Mouse (Mus musculus) kidney, postnatal 0 days (tissue): Measurements from ENCODE around the gene Ghitm. TPM values are rescaled to one million over a fixed set of nuclear protein-coding genes. Genes with fewer than 3 reads are reported as not detected.
A peak's percentile ranks its signal among the peaks of the same experiment; 100 is the strongest.

Experiments used
- ATAC-seq: fragments of 200-750 bp; cut with Nextera tagmentation; replicated peaks from 2 replicates; pipeline ENCODE4 v1.8.0; 2017; ENCODE audit warnings: low read depth, moderate number of reproducible peaks, moderate TSS enrichment, moderate library complexity; ENCODE audit not compliant: low FRiP score
- DNase-seq: peaks from one replicate; pipeline ENCODE4 v3.0.0-alpha.2; 2016; ENCODE audit warnings: low spot score
- H3K27ac ChIP-seq: fragments of 300-500 bp; sonication (generic); 2 replicates; pipeline ENCODE4 v1.5.1; 2014; ENCODE audit warnings: mild to moderate bottlenecking
- H3K27me3 ChIP-seq: fragments of 300-500 bp; sonication (generic); 2 replicates; pipeline ENCODE4 v1.6.1; 2014; ENCODE audit warnings: low read length, mixed read lengths; ENCODE audit not compliant: insufficient read depth
- H3K36me3 ChIP-seq: fragments of 300-500 bp; sonication (generic); 2 replicates; pipeline ENCODE4 v1.6.1; 2014; ENCODE audit warnings: low read length, mixed read lengths; ENCODE audit not compliant: insufficient read depth
- H3K4me1 ChIP-seq: fragments of 300-500 bp; sonication (generic); replicated peaks from 2 replicates; pipeline ENCODE4 v1.6.1; 2014; ENCODE audit warnings: antibody characterized with exemption, low read length, mixed read lengths; ENCODE audit not compliant: insufficient read depth
- H3K4me2 ChIP-seq: fragments of 300-500 bp; sonication (generic); 2 replicates; pipeline ENCODE4 v1.6.1; 2014; ENCODE audit warnings: mild to moderate bottlenecking, low read length, moderate library complexity, mixed read lengths
- H3K4me3 ChIP-seq: fragments of 300-500 bp; sonication (generic); replicated peaks from 2 replicates; pipeline ENCODE4 v1.5.1; 2014; ENCODE audit warnings: low read depth, low read length
- H3K9ac ChIP-seq: fragments of 300-500 bp; sonication (generic); 2 replicates; pipeline ENCODE4 v1.6.1; 2014; ENCODE audit warnings: low read depth, low read length
- H3K9me3 ChIP-seq: fragments of 300-500 bp; sonication (generic); replicated peaks from 2 replicates; pipeline ENCODE4 v1.6.1; 2016; ENCODE audit warnings: low read length, inconsistent platforms, mixed read lengths
- CTCF ChIP-seq: IDR thresholded peaks from 2 replicates; pipeline ENCODE4 v1.5.1; 2016; ENCODE audit warnings: antibody characterized with exemption, low read depth, mild to moderate bottlenecking, moderate library complexity
- WGBS: fragments of 180-500 bp; shearing (Covaris S2); extraction: QIAGEN DNeasy Blood & Tissue Kit; methylation state at CpG from one replicate; pipeline ENCODE4 v1.1.7; 2014; 5-methylcytosine and 5-hydroxymethylcytosine counted together
- polyA plus RNA-seq: library from polyadenylated mRNA; unstranded; fragments of >200 nt; fragmentation: Nextera tagmentation; extraction: Ambion mirVana; gene quantifications from 2 replicates; pipeline ENCODE4 v1.2.1, GENCODE M21; 2015

Gene Ghitm
- polyA plus RNA-seq, 1 experiment from 2014 or later: 267 TPM

DNA sequence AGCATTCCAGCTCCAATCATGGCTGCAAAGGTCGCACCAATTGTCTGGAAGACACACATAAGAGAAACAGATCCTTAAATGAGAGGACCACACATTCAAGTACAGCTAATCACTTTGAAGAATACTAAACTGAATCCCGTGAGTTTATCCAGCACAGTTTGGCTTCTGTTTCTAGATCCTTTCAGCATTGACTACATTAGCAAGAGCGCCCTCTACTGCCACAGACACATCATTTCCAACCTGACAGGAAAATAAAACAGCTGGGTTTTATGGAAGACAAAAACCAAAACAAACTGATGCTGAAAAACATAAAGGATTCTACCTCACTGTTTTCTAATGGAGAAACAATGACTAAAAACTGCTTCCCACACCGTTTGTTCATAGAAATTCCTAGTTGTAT lies 7.4 kb downstream of the Ghitm start:
- 43% methylated on average over 4 of the region's 4 CpGs for WGBS
- Histone ChIP-seq H3K36me3 (peaks cover 47% of the 10 kb centered on the region), H3K27me3 (no peaks in the 10 kb centered on the region), H3K9ac (no peak overlapping the region), H3K4me2 (no peak overlapping the region), H3K9me3 (no peaks in the 10 kb centered on the region), H3K4me1 (no peaks in the 10 kb centered on the region), H3K4me3 (no peak overlapping the region), H3K27ac (no peak overlapping the region)
- peak; percentile 76 for TF ChIP-seq CTCF
- ATAC-seq (no peak), DNase-seq (peak; percentile 89)

DNA sequence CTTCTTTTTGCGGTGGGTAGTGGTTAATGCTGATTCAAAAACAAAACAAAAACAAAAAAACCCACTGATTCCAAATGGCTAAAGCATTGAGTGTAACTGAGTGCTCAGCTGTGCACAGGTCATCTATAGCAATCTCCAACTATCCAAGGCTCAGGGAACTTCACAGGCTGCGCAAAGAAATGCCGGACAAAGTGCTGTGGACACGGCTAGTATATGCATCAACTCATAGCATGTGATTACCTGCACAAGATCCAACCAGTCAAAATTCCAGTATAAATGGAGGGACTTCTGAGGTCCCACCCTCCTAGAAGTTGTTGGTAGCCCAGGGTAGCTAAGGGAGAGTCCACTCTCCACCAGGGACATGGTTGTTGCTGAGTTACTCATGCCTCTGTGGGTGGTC lies 15.8 kb downstream of the Ghitm start:
- 95% methylated on average over 4 of the region's 4 CpGs for WGBS
- no peak overlapping the region for H3K4me2 ChIP-seq
- 0 out of 2 replicates have a peak, but pooled peaks cover 18% of the 10 kb centered on the region for H3K36me3 ChIP-seq
- ATAC-seq (no peak), DNase-seq (no peak)
- no peak for TF ChIP-seq CTCF
- H3K27me3 ChIP-seq: no peaks in the 10 kb centered on the region
- no peak overlapping the region for H3K9ac ChIP-seq
- no peaks in the 10 kb centered on the region for H3K9me3 ChIP-seq
- no peak overlapping the region for H3K27ac ChIP-seq
- H3K4me3 ChIP-seq: no peak overlapping the region
- H3K4me1 ChIP-seq: no peaks in the 10 kb centered on the region

DNA sequence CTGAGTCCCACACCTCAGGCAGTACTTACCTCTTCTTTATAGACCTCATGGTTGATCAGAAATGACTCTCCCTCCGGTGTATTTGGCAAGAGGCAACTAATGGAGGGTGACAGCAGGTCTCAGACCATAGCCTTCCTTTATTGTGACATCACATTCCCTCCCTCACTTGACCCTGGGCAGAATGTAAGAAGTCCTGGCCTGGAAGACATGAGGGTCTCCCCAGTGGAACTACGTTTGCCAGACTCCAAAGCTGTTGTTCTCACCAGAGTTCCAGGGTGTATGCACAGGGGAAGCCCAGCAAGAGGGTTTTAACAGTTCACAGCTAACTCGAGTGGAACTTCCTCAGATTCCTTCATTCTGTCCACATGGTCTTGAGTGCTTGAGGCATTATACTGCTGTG lies 21.1 kb downstream of the Ghitm start, which contains the start of gene 2610528A11Rik:
Gene 2610528A11Rik (minus strand): TSS at position 101 of the 400 bp plus-strand sequence.
- no peak within 1 kb of the TSS for H3K4me3 ChIP-seq
- no peaks in the 10 kb centered on the region for H3K27me3 ChIP-seq
- H3K9ac ChIP-seq: no peak within 1 kb of the TSS
- no peak within 1 kb of the TSS for H3K27ac ChIP-seq
- no peaks in the 10 kb centered on the region for H3K9me3 ChIP-seq
- ATAC-seq: no peak
- no peak for DNase-seq
- H3K4me1 ChIP-seq: no peaks in the 10 kb centered on the region
- H3K36me3 ChIP-seq: 0 out of 2 replicates have a peak, but pooled peaks cover 2% of the 10 kb centered on the region
- TF ChIP-seq CTCF: no peak
- 48% methylated on average over 3 of the region's 3 CpGs for WGBS
- H3K4me2 ChIP-seq: no peak within 1 kb of the TSS

GRCm38 (mm10) chr14:37112931-37113330 lies 22.1 kb downstream of the Ghitm start:
- Histone ChIP-seq H3K36me3 (no peaks in the 10 kb centered on the region), H3K9ac (no peak overlapping the region), H3K4me3 (no peak overlapping the region), H3K9me3 (no peaks in the 10 kb centered on the region), H3K4me1 (no peaks in the 10 kb centered on the region), H3K4me2 (no peak overlapping the region), H3K27me3 (no peaks in the 10 kb centered on the region), H3K27ac (no peak overlapping the region)
- DNase-seq (no peak), ATAC-seq (no peak)
- 89% methylated on average over 7 of the region's 7 CpGs for WGBS
- TF ChIP-seq CTCF: no peak

DNA sequence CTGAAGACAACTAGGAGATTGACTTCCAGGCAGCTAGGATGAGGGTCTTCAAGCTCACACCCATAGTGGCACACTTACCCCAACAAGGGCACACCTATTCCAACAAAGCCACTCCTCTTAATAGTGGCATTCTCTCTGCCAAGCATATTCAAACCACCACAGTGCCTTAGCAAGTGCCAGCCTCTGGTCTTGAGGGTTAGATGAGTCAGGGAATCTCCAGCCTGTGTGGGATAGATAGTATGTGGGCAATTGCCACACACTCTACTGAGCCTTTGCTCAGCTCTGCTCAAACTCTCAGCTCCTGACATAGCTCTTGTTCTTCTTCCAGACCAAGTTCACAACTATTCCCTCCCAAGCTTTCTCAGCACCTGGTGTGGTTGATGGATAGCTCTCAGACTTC lies 23.7 kb downstream of the Ghitm start:
- DNase-seq (no peak), ATAC-seq (no peak)
- H3K4me2 ChIP-seq: no peak overlapping the region
- no peaks in the 10 kb centered on the region for H3K9me3 ChIP-seq
- H3K4me1 ChIP-seq: no peaks in the 10 kb centered on the region
- H3K27ac ChIP-seq: no peak overlapping the region
- no peak overlapping the region for H3K9ac ChIP-seq
- no peak for TF ChIP-seq CTCF
- no peaks in the 10 kb centered on the region for H3K36me3 ChIP-seq
- no peaks in the 10 kb centered on the region for H3K27me3 ChIP-seq
- no peak overlapping the region for H3K4me3 ChIP-seq

DNA sequence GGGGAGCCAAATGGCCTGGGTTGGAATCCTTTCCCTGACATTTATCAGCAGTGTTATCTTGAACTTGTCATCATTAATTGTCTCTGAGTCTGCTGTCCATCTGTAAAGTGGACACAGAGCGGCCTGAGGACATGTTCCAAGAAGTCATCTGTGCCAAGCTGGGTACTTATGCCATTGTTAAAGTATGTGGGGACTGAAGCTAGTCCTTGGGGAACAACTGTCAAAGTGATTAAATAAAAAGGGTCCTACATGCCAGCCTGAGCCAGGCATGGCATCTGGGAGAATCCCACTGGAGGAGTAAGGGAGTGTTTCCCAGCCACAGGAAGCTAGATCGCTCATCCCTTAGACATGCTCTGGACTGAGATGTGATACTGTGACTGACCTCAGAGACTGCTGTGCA lies 24.6 kb downstream of the Ghitm start:
- no peaks in the 10 kb centered on the region for H3K27me3 ChIP-seq
- H3K4me3 ChIP-seq: no peak overlapping the region
- H3K36me3 ChIP-seq: no peaks in the 10 kb centered on the region
- TF ChIP-seq CTCF: no peak
- H3K27ac ChIP-seq: no peak overlapping the region
- no peaks in the 10 kb centered on the region for H3K4me1 ChIP-seq
- ATAC-seq: no peak
- H3K9me3 ChIP-seq: no peaks in the 10 kb centered on the region
- no peak overlapping the region for H3K9ac ChIP-seq
- 41% methylated on average over 2 of the region's 2 CpGs for WGBS
- no peak overlapping the region for H3K4me2 ChIP-seq
- no peak for DNase-seq

DNA sequence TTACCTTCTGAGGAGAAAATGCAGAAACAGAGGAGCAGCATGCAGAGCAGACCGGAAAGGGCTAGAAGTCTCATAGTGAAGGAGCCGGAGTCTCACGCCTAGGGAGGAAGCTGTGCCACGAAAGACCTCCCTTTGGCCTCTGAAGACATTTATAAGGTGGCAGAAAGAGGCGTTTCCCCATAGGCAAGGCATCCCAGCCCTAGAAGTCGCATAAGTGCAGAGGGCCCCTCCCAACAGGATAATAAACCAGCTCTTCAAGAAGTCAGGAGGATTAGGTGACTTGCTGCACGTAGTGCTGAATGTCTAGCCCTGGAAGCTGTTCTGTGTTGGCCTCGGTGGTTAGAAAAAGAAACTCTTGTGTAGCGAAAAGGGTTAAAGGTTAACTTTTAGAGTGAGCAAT lies 25.1 kb downstream of the Ghitm start:
- Histone ChIP-seq H3K4me3 (no peak overlapping the region), H3K27me3 (no peaks in the 10 kb centered on the region), H3K9me3 (no peaks in the 10 kb centered on the region), H3K4me2 (no peak overlapping the region), H3K9ac (no peak overlapping the region), H3K36me3 (no peaks in the 10 kb centered on the region), H3K4me1 (no peaks in the 10 kb centered on the region), H3K27ac (no peak overlapping the region)
- no peak for TF ChIP-seq CTCF
- WGBS: 8% methylated on average over 9 of the region's 9 CpGs
- no peak for ATAC-seq
- no peak for DNase-seq
